Mouse (Mus musculus): Measurements from ENCODE around the gene Ube2s.

- TF ChIP-seq CTCF (IDR thresholded peaks at IDR 0.05; ENCODE audit: control insufficient read depth, insufficient read depth, insufficient replicate concordance, low read depth, low read length) (no peak), POLR2A (IDR thresholded peaks at IDR 0.05; ENCODE audit: control insufficient read depth, low read depth, low read length) (0 out of 2 replicates have a peak, but pooled peaks have one; percentile 17)
These were observed 36.3 kb downstream of the Ube2s start for GRCm38 (mm10) chr7:4776131-4776530.

Data from testis, adult 2 months (tissue).